Mouse (Mus musculus) myocyte (in vitro differentiated cells): ENCODE data around the gene Ehbp1. TPM values are rescaled to one million over a fixed set of nuclear protein-coding genes. Genes with fewer than 3 reads are reported as not detected.

Experiments used
- H3K27me3 ChIP-seq: one replicate; pipeline ENCODE4 v1.6.1; 2011; ENCODE audit not compliant: control insufficient read depth, insufficient read depth, insufficient read length
- H3K36me3 ChIP-seq: one replicate; pipeline ENCODE4 v1.6.1; 2011; ENCODE audit not compliant: control insufficient read depth, insufficient read depth
- H3K4me2 ChIP-seq: one replicate; pipeline ENCODE4 v1.6.1; 2011; ENCODE audit warnings: low read depth, control low read depth
- H3K4me3 ChIP-seq: one replicate; pipeline ENCODE4 v1.5.1; 2011; ENCODE audit warnings: mild to moderate bottlenecking, control low read depth, moderate library complexity
- H3K79me2 ChIP-seq: one replicate; pipeline ENCODE4 v1.6.1; 2011; ENCODE audit not compliant: control insufficient read depth, insufficient read depth
- H3ac ChIP-seq: one replicate; pipeline ENCODE4 v1.6.1; 2011; ENCODE audit not compliant: control insufficient read depth, insufficient read length
- CEBPB ChIP-seq: IDR thresholded peaks from 2 replicates; pipeline ENCODE4 v1.6.1; 2011; ENCODE audit warnings: mild to moderate bottlenecking, moderate library complexity; ENCODE audit not compliant: poor library complexity, insufficient read depth, severe bottlenecking
- E2F4 ChIP-seq: IDR thresholded peaks from one replicate; pipeline ENCODE4 v1.6.1; 2011; ENCODE audit warnings: mild to moderate bottlenecking, control low read depth, moderate library complexity; ENCODE audit not compliant: insufficient read depth
- MAX ChIP-seq: IDR thresholded peaks from one replicate; pipeline ENCODE4 v1.6.1; 2011; ENCODE audit warnings: low read depth, mild to moderate bottlenecking, control low read depth
- MYOD1 ChIP-seq, 3 experiments: IDR thresholded peaks; one replicate each; pipeline ENCODE4 v1.6.1; 2011; ENCODE audit warnings: control low read depth in 2 of 3, low read depth in 2 of 3, mild to moderate bottlenecking in 2 of 3, moderate library complexity in 1 of 3; ENCODE audit not compliant: insufficient read length in 2 of 3, control insufficient read depth in 1 of 3
- MYOG ChIP-seq, 3 experiments: IDR thresholded peaks; one replicate each; pipeline ENCODE4 v1.6.1; 2011; ENCODE audit warnings: control low read depth in 2 of 3, low read depth in 2 of 3, mild to moderate bottlenecking in 2 of 3; ENCODE audit not compliant: insufficient read length in 2 of 3, control insufficient read depth in 1 of 3, insufficient read depth in 1 of 3
- POLR2A ChIP-seq: IDR thresholded peaks from one replicate; pipeline ENCODE4 v1.6.1; 2011; ENCODE audit warnings: low read depth, mild to moderate bottlenecking, control low read depth, moderate library complexity; ENCODE audit not compliant: insufficient read length
- POLR2AphosphoS2 ChIP-seq: IDR thresholded peaks from one replicate; pipeline ENCODE4 v1.6.1; 2011; ENCODE audit warnings: low read depth, control low read depth; ENCODE audit not compliant: insufficient read length
- REST ChIP-seq: IDR thresholded peaks from one replicate; pipeline ENCODE4 v1.6.1; 2011; ENCODE audit warnings: mild to moderate bottlenecking, control low read depth, moderate library complexity; ENCODE audit not compliant: insufficient read depth, insufficient read length
- SRF ChIP-seq: IDR thresholded peaks from one replicate; pipeline ENCODE4 v1.6.1; 2011; ENCODE audit warnings: low read depth; ENCODE audit not compliant: control insufficient read depth, insufficient read length
- TCF12 ChIP-seq: IDR thresholded peaks from one replicate; pipeline ENCODE4 v1.6.1; 2011; ENCODE audit warnings: mild to moderate bottlenecking, control low read depth; ENCODE audit not compliant: poor library complexity, insufficient read depth, severe bottlenecking
- TCF3 ChIP-seq: IDR thresholded peaks from one replicate; pipeline ENCODE4 v1.6.1; 2011; ENCODE audit warnings: low read depth, control low read depth; ENCODE audit not compliant: insufficient read length
- USF1 ChIP-seq: IDR thresholded peaks from one replicate; pipeline ENCODE4 v1.6.1; 2011; ENCODE audit warnings: low read depth, mild to moderate bottlenecking, control low read depth, moderate library complexity
- polyA plus RNA-seq: library from polyadenylated mRNA; unstranded; fragments of >200 nt; fragmentation: generic; extraction: Trizol; gene quantifications from one replicate; pipeline ENCODE4 v1.2.1, GENCODE M21; 2012; ENCODE audit warnings: missing spikeins

Gene Ehbp1
- polyA plus RNA-seq, 1 experiment = 4.0 TPM

DNA sequence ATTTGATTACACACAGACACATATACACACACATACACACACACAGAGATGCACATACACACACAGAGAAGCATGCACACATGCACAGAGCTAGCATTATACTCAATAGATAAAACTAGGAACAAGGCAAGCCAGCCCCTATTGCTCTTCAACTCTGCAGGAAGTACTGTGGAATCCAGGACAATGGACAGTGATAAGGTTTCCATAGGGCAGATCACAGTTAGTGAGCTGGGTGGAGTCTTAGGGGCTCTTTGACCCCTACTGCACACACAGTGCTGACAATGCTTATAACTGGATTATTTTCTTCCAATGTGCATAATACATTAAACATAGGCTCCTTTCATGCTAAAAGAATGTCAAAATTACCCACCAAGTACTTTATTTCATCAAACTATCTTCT lies 75.1 kb downstream of the Ehbp1 start:
- Histone ChIP-seq H3K36me3 (no peaks in the 10 kb centered on the region), H3K4me3 (no peak overlapping the region), H3K27me3 (no peaks in the 10 kb centered on the region), H3K79me2 (no peaks in the 10 kb centered on the region), H3K4me2 (no peak overlapping the region), H3ac (no peak overlapping the region)
- TF ChIP-seq POLR2AphosphoS2 = no peak
- TF ChIP-seq MYOD1 (IDR thresholded peaks at IDR 0.05; ENCODE audit: control insufficient read depth in 1 of 3, insufficient read length in 2 of 3, low read depth in 2 of 3) = no peak
- no peak for TF ChIP-seq CEBPB
- no peak for TF ChIP-seq TCF3
- no peak for TF ChIP-seq POLR2A
- no peak for TF ChIP-seq USF1
- TF ChIP-seq SRF = no peak
- no peak for TF ChIP-seq TCF12
- no peak for TF ChIP-seq E2F4

DNA sequence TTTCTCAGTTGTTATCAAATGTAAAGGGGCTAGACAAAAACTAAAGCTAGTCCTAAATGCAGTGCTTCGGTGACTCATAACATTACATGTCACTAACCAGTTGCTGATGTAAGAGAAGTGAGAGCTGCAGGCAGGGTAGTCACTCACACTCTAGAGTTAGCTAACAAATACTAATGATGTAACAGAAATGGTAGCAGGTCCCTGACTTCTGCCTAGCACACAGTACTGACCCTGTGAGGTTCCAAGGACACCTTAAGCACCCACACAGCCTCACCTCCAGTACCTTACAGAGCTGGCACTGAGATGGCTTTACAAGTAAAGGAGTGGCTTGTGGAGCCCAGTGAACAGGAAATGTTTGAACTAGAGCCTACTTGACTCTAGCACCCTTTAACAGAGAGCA lies 86.7 kb downstream of the Ehbp1 start:
- H3K79me2 ChIP-seq = no peaks in the 10 kb centered on the region
- TF ChIP-seq SRF (no peak), MYOD1 (IDR thresholded peaks at IDR 0.05; ENCODE audit: control insufficient read depth in 1 of 3, insufficient read length in 2 of 3, low read depth in 2 of 3) (no peak), MAX (no peak), TCF12 (no peak), POLR2A (no peak), MYOG (IDR thresholded peaks at IDR 0.05; ENCODE audit: control insufficient read depth in 1 of 3, insufficient read depth in 1 of 3, insufficient read length in 2 of 3, low read depth in 2 of 3) (no peak), POLR2AphosphoS2 (no peak), TCF3 (no peak), CEBPB (no peak), USF1 (no peak), E2F4 (no peak), REST (no peak)
- H3ac ChIP-seq = no peak overlapping the region
- H3K4me2 ChIP-seq = peak overlapping the region; percentile 41
- no peak overlapping the region for H3K4me3 ChIP-seq
- no peaks in the 10 kb centered on the region for H3K36me3 ChIP-seq
- no peaks in the 10 kb centered on the region for H3K27me3 ChIP-seq

DNA sequence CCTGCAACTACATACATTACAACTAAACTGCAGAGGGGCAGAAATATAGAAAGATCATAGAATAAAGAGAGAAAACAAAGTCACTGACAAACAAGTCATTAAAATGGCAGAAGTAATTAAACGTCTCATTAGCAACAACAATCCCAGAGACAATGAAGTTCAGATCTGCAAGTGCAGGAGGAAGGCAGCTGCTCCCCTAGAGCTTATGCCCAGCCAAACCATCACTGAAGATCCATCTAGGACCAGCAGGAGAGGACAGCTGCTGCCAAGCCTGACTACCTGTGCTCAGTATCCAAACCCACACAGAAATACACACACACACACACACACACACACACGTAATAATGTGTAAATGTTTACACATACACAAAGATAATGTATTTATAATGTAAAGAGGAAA lies 92.7 kb downstream of the Ehbp1 start:
- Histone ChIP-seq H3K27me3 (no peaks in the 10 kb centered on the region), H3K79me2 (no peaks in the 10 kb centered on the region), H3ac (no peak overlapping the region), H3K4me3 (no peak overlapping the region), H3K4me2 (no peak overlapping the region), H3K36me3 (no peaks in the 10 kb centered on the region)
- TF ChIP-seq POLR2A (no peak), CEBPB (no peak), MYOG (IDR thresholded peaks at IDR 0.05; ENCODE audit: control insufficient read depth in 1 of 3, insufficient read depth in 1 of 3, insufficient read length in 2 of 3, low read depth in 2 of 3) (no peak), REST (no peak), SRF (no peak), MYOD1 (IDR thresholded peaks at IDR 0.05; ENCODE audit: control insufficient read depth in 1 of 3, insufficient read length in 2 of 3, low read depth in 2 of 3) (no peak), E2F4 (no peak), MAX (no peak), USF1 (no peak), POLR2AphosphoS2 (no peak), TCF3 (no peak), TCF12 (no peak)

DNA sequence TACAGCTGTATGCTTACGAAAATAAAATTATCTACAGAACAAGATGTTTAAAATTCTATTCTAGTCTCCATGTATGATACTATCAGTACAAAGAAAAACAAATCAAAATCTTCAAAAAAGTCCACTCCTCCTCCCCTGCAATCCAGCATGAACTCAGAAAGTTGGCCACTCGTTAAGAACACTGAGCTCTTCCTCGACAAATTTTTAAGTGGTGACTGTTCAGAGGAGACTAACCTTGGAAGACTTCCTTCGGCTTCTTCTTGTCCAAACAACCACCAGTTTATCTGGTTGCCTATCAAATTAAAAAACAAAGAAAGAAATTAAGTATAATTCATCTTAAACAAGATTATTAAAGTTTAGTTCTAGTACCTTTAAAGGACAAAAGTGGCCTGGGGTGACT lies 94.4 kb downstream of the Ehbp1 start:
- Histone ChIP-seq H3K36me3 (no peaks in the 10 kb centered on the region), H3K27me3 (no peaks in the 10 kb centered on the region), H3K79me2 (no peaks in the 10 kb centered on the region), H3K4me2 (no peak overlapping the region), H3ac (no peak overlapping the region), H3K4me3 (no peak overlapping the region)
- no peak for TF ChIP-seq POLR2AphosphoS2
- no peak for TF ChIP-seq USF1
- no peak for TF ChIP-seq SRF
- TF ChIP-seq TCF3 = no peak
- TF ChIP-seq E2F4 = no peak
- TF ChIP-seq MYOG (IDR thresholded peaks at IDR 0.05; ENCODE audit: control insufficient read depth in 1 of 3, insufficient read depth in 1 of 3, insufficient read length in 2 of 3, low read depth in 2 of 3) = no peak
- TF ChIP-seq MYOD1 (IDR thresholded peaks at IDR 0.05; ENCODE audit: control insufficient read depth in 1 of 3, insufficient read length in 2 of 3, low read depth in 2 of 3) = no peak
- no peak for TF ChIP-seq TCF12
- TF ChIP-seq CEBPB = no peak

DNA sequence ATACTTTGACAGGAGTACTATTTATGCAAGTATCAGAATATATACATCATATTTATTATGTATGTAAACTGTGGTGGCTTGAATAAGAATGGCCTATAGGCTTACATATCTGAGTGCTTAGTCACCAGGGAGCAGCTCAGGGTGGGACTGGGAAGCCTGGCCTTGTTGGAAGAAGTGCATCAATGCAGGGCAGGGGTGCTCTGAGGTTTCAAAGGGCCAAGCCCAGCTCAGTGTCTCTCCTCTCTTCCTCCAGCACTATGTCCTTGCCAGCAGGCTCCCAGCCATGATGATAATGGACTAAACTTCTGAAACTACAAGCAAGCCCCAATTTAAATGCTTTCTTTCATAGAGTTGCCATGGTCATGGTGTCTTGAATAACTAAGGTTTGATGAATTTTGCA lies 95.0 kb downstream of the Ehbp1 start:
- H3K79me2 ChIP-seq = no peaks in the 10 kb centered on the region
- H3K36me3 ChIP-seq = no peaks in the 10 kb centered on the region
- no peak overlapping the region for H3K4me3 ChIP-seq
- H3K27me3 ChIP-seq = no peaks in the 10 kb centered on the region
- H3ac ChIP-seq = no peak overlapping the region
- H3K4me2 ChIP-seq = no peak overlapping the region
- TF ChIP-seq MYOG (IDR thresholded peaks at IDR 0.05; ENCODE audit: control insufficient read depth in 1 of 3, insufficient read depth in 1 of 3, insufficient read length in 2 of 3, low read depth in 2 of 3) (no peak), REST (no peak)
